Mouse (Mus musculus): ENCODE data around the gene Pcnt. TPM values are rescaled to one million over a fixed set of nuclear protein-coding genes. Genes with fewer than 3 reads are reported as not detected.

Gene Pcnt
- polyA plus RNA-seq, 1 experiment from 2014 or later: 8.7 TPM

- Histone ChIP-seq H3K9ac (replicated peaks; ENCODE audit: low read depth, low read length) (no peak overlapping the region), H3K36me3 (ENCODE audit: control insufficient read depth, insufficient read depth) (no peaks in the 10 kb centered on the region), H3K9me3 (ENCODE audit: control insufficient read depth, low read length) (no peaks in the 10 kb centered on the region), H3K4me2 (ENCODE audit: low read length) (no peak overlapping the region), H3K4me3 (replicated peaks; ENCODE audit: low read length) (no peak overlapping the region), H3K27me3 (replicated peaks; ENCODE audit: control insufficient read depth, insufficient read depth, low read length) (no peaks in the 10 kb centered on the region), H3K27ac (ENCODE audit: low read length) (no peak overlapping the region), H3K4me1 (replicated peaks; ENCODE audit: control insufficient read depth, insufficient read depth, low read length) (no peaks in the 10 kb centered on the region)
- WGBS: 92% methylated on average over 7 of the region's 7 CpGs
- no peak for ATAC-seq
Observed at GRCm38 (mm10) chr10:76462312-76462711, 19.7 kb upstream of the Pcnt start.

- Histone ChIP-seq H3K36me3 (ENCODE audit: control insufficient read depth, insufficient read depth) (no peaks in the 10 kb centered on the region), H3K27ac (ENCODE audit: low read length) (no peak overlapping the region), H3K4me3 (replicated peaks; ENCODE audit: low read length) (no peak overlapping the region), H3K9ac (replicated peaks; ENCODE audit: low read depth, low read length) (no peak overlapping the region), H3K4me2 (ENCODE audit: low read length) (no peak overlapping the region), H3K4me1 (replicated peaks; ENCODE audit: control insufficient read depth, insufficient read depth, low read length) (no peaks in the 10 kb centered on the region), H3K27me3 (replicated peaks; ENCODE audit: control insufficient read depth, insufficient read depth, low read length) (no peaks in the 10 kb centered on the region), H3K9me3 (ENCODE audit: control insufficient read depth, low read length) (no peaks in the 10 kb centered on the region)
- 84% methylated on average over 1 of the region's 1 CpGs for WGBS
- ATAC-seq: no peak
Observed at GRCm38 (mm10) chr10:76461255-76461654, 18.7 kb upstream of the Pcnt start.

- H3K4me3 ChIP-seq (replicated peaks; ENCODE audit: low read length): no peak overlapping the region
- H3K27ac ChIP-seq (ENCODE audit: low read length): no peak overlapping the region
- 46% methylated on average over 5 of the region's 5 CpGs for WGBS
- no peaks in the 10 kb centered on the region for H3K27me3 ChIP-seq (replicated peaks; ENCODE audit: control insufficient read depth, insufficient read depth, low read length)
- ATAC-seq: 0 out of 2 replicates have a peak, but pooled peaks have one; percentile 26
- no peak overlapping the region for H3K4me2 ChIP-seq (ENCODE audit: low read length)
- H3K9me3 ChIP-seq (ENCODE audit: control insufficient read depth, low read length): no peaks in the 10 kb centered on the region
- H3K36me3 ChIP-seq (ENCODE audit: control insufficient read depth, insufficient read depth): no peaks in the 10 kb centered on the region
- no peaks in the 10 kb centered on the region for H3K4me1 ChIP-seq (replicated peaks; ENCODE audit: control insufficient read depth, insufficient read depth, low read length)
- H3K9ac ChIP-seq (replicated peaks; ENCODE audit: low read depth, low read length): no peak overlapping the region
Observed at GRCm38 (mm10) chr10:76455289-76455688, 12.7 kb upstream of the Pcnt start.

- Histone ChIP-seq H3K27me3 (replicated peaks; ENCODE audit: control insufficient read depth, insufficient read depth, low read length) (no peaks in the 10 kb centered on the region), H3K4me1 (replicated peaks; ENCODE audit: control insufficient read depth, insufficient read depth, low read length) (no peaks in the 10 kb centered on the region), H3K36me3 (ENCODE audit: control insufficient read depth, insufficient read depth) (no peaks in the 10 kb centered on the region), H3K9ac (replicated peaks; ENCODE audit: low read depth, low read length) (no peak within 1 kb of the TSS), H3K4me2 (ENCODE audit: low read length) (no peak within 1 kb of the TSS), H3K9me3 (ENCODE audit: control insufficient read depth, low read length) (no peaks in the 10 kb centered on the region), H3K4me3 (replicated peaks; ENCODE audit: low read length) (no peak within 1 kb of the TSS), H3K27ac (ENCODE audit: low read length) (no peak within 1 kb of the TSS)
- ATAC-seq: no peak
- 65% methylated on average over 5 of the region's 5 CpGs for WGBS
Observed at GRCm38 (mm10) chr10:76448851-76449250, 6.3 kb upstream of the Pcnt start, which contains the start of gene 2610028H24Rik. 2610028H24Rik (plus strand) TSS chr10:76449081.

- no peak for ATAC-seq
- no peaks in the 10 kb centered on the region for H3K9me3 ChIP-seq (ENCODE audit: control insufficient read depth, low read length)
- H3K4me3 ChIP-seq (replicated peaks; ENCODE audit: low read length): no peak overlapping the region
- H3K9ac ChIP-seq (replicated peaks; ENCODE audit: low read depth, low read length): no peak overlapping the region
- 82% methylated on average over 15 of the region's 15 CpGs for WGBS
- peaks cover 7% of the 10 kb centered on the region for H3K4me1 ChIP-seq (replicated peaks; ENCODE audit: control insufficient read depth, insufficient read depth, low read length)
- no peaks in the 10 kb centered on the region for H3K27me3 ChIP-seq (replicated peaks; ENCODE audit: control insufficient read depth, insufficient read depth, low read length)
- H3K27ac ChIP-seq (ENCODE audit: low read length): no peak overlapping the region
- no peaks in the 10 kb centered on the region for H3K36me3 ChIP-seq (ENCODE audit: control insufficient read depth, insufficient read depth)
- H3K4me2 ChIP-seq (ENCODE audit: low read length): no peak overlapping the region
Observed at GRCm38 (mm10) chr10:76447406-76448229, 5.0 kb upstream of the Pcnt start.

GRCm38 (mm10) chr10:76445996-76446681, 3.6 kb upstream of the Pcnt start:
- no peak overlapping the region for H3K9ac ChIP-seq (replicated peaks; ENCODE audit: low read depth, low read length)
- no peaks in the 10 kb centered on the region for H3K27me3 ChIP-seq (replicated peaks; ENCODE audit: control insufficient read depth, insufficient read depth, low read length)
- H3K4me1 ChIP-seq (replicated peaks; ENCODE audit: control insufficient read depth, insufficient read depth, low read length): peaks cover 14% of the 10 kb centered on the region
- 85% methylated on average over 4 of the region's 4 CpGs for WGBS
- no peak for ATAC-seq
- H3K4me3 ChIP-seq (replicated peaks; ENCODE audit: low read length): no peak overlapping the region
- H3K9me3 ChIP-seq (ENCODE audit: control insufficient read depth, low read length): no peaks in the 10 kb centered on the region
- no peak overlapping the region for H3K4me2 ChIP-seq (ENCODE audit: low read length)
- no peak overlapping the region for H3K27ac ChIP-seq (ENCODE audit: low read length)
- H3K36me3 ChIP-seq (ENCODE audit: control insufficient read depth, insufficient read depth): no peaks in the 10 kb centered on the region

GRCm38 (mm10) chr10:76440281-76440680, 2.3 kb downstream of the Pcnt start, which contains the start of gene AC141477.1:
AC141477.1 (minus strand) TSS chr10:76440444.
- Histone ChIP-seq H3K27me3 (replicated peaks; ENCODE audit: control insufficient read depth, insufficient read depth, low read length) (no peaks in the 10 kb centered on the region), H3K4me1 (replicated peaks; ENCODE audit: control insufficient read depth, insufficient read depth, low read length) (peaks cover 15% of the 10 kb centered on the region), H3K9ac (replicated peaks; ENCODE audit: low read depth, low read length) (no peak within 1 kb of the TSS), H3K36me3 (ENCODE audit: control insufficient read depth, insufficient read depth) (peaks cover 14% of the 10 kb centered on the region), H3K27ac (ENCODE audit: low read length) (no peak within 1 kb of the TSS), H3K4me2 (ENCODE audit: low read length) (no peak within 1 kb of the TSS), H3K4me3 (replicated peaks; ENCODE audit: low read length) (no peak within 1 kb of the TSS), H3K9me3 (ENCODE audit: control insufficient read depth, low read length) (no peaks in the 10 kb centered on the region)
- no peak for ATAC-seq
- WGBS: 96% methylated on average over 17 of the region's 17 CpGs

GRCm38 (mm10) chr10:76439107-76439890, 3.3 kb downstream of the Pcnt start:
- Histone ChIP-seq H3K4me1 (replicated peaks; ENCODE audit: control insufficient read depth, insufficient read depth, low read length) (peaks cover 15% of the 10 kb centered on the region), H3K4me2 (ENCODE audit: low read length) (no peak overlapping the region), H3K36me3 (ENCODE audit: control insufficient read depth, insufficient read depth) (peaks cover 20% of the 10 kb centered on the region), H3K9me3 (ENCODE audit: control insufficient read depth, low read length) (no peaks in the 10 kb centered on the region), H3K27ac (ENCODE audit: low read length) (no peak overlapping the region), H3K9ac (replicated peaks; ENCODE audit: low read depth, low read length) (no peak overlapping the region), H3K4me3 (replicated peaks; ENCODE audit: low read length) (no peak overlapping the region), H3K27me3 (replicated peaks; ENCODE audit: control insufficient read depth, insufficient read depth, low read length) (no peaks in the 10 kb centered on the region)
- WGBS: 94% methylated on average over 9 of the region's 9 CpGs
- no peak for ATAC-seq

GRCm38 (mm10) chr10:76433925-76434324, 8.7 kb downstream of the Pcnt start:
- H3K4me3 ChIP-seq (replicated peaks; ENCODE audit: low read length): no peak overlapping the region
- 89% methylated on average over 11 of the region's 11 CpGs for WGBS
- H3K36me3 ChIP-seq (ENCODE audit: control insufficient read depth, insufficient read depth): peaks cover 41% of the 10 kb centered on the region
- H3K27me3 ChIP-seq (replicated peaks; ENCODE audit: control insufficient read depth, insufficient read depth, low read length): no peaks in the 10 kb centered on the region
- no peak overlapping the region for H3K4me2 ChIP-seq (ENCODE audit: low read length)
- H3K27ac ChIP-seq (ENCODE audit: low read length): no peak overlapping the region
- no peaks in the 10 kb centered on the region for H3K9me3 ChIP-seq (ENCODE audit: control insufficient read depth, low read length)
- ATAC-seq: no peak
- H3K9ac ChIP-seq (replicated peaks; ENCODE audit: low read depth, low read length): no peak overlapping the region
- no peaks in the 10 kb centered on the region for H3K4me1 ChIP-seq (replicated peaks; ENCODE audit: control insufficient read depth, insufficient read depth, low read length)
